Mouse (Mus musculus): Measurements from ENCODE around the gene Adamtsl3. TPM values are rescaled to one million over a fixed set of nuclear protein-coding genes. Genes with fewer than 3 reads are reported as not detected.

The Adamtsl3 gene
- polyA plus RNA-seq, 1 experiment: 33.1 TPM

- no peak overlapping the region for H3K27ac ChIP-seq (ENCODE audit: insufficient read depth, low read length)
- no peak for TF ChIP-seq CTCF (IDR thresholded peaks at IDR 0.05; ENCODE audit: borderline replicate concordance, insufficient read depth, low read length)
- no peak for TF ChIP-seq POLR2A (IDR thresholded peaks at IDR 0.05; ENCODE audit: low read depth, low read length)
These were observed 195.1 kb downstream of the Adamtsl3 start for GRCm38 (mm10) chr7:82530583-82530982.

GRCm38 (mm10) chr7:82531376-82531775 lies 195.9 kb downstream of the Adamtsl3 start:
- H3K4me3 ChIP-seq (ENCODE audit: insufficient read depth, low read length): no peak overlapping the region
- H3K27ac ChIP-seq (ENCODE audit: insufficient read depth, low read length): no peak overlapping the region; the same call in 1 of the 2 replicates
- peaks cover 8% of the 10 kb centered on the region for H3K4me1 ChIP-seq (ENCODE audit: control insufficient read depth, insufficient read depth, low read length)
- TF ChIP-seq CTCF (IDR thresholded peaks at IDR 0.05; ENCODE audit: borderline replicate concordance, insufficient read depth, low read length) (no peak), POLR2A (IDR thresholded peaks at IDR 0.05; ENCODE audit: low read depth, low read length) (no peak)

More at GRCm38 (mm10) chr7:82530583-82530982, 195.1 kb downstream of the Adamtsl3 start:
- H3K4me3 ChIP-seq (ENCODE audit: insufficient read depth, low read length): no peak overlapping the region
- peaks cover 8% of the 10 kb centered on the region for H3K4me1 ChIP-seq (ENCODE audit: control insufficient read depth, insufficient read depth, low read length)

DNA sequence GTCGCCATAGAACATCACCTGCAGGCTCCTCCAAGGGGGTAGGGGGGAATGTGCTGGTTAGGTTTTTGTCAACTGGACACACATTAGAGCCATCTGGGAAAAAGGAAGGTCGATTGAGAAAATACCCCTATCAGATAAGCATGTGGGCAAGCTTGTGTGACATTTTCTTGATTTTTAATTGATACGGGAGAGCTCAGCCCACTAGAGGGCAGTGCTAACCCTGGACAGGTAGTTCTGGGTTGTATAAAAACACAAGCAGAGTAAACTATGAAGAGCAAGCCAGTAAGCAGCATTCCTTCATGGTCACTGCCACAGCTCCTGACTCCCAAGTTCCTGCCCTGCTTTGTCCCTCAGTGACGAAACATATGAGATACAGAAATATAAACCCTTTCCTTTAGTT lies 197.7 kb downstream of the Adamtsl3 start:
- peaks cover 8% of the 10 kb centered on the region for H3K4me1 ChIP-seq (ENCODE audit: control insufficient read depth, insufficient read depth, low read length)
- no peak for TF ChIP-seq CTCF (IDR thresholded peaks at IDR 0.05; ENCODE audit: borderline replicate concordance, insufficient read depth, low read length)
- no peak for TF ChIP-seq POLR2A (IDR thresholded peaks at IDR 0.05; ENCODE audit: low read depth, low read length)

DNA sequence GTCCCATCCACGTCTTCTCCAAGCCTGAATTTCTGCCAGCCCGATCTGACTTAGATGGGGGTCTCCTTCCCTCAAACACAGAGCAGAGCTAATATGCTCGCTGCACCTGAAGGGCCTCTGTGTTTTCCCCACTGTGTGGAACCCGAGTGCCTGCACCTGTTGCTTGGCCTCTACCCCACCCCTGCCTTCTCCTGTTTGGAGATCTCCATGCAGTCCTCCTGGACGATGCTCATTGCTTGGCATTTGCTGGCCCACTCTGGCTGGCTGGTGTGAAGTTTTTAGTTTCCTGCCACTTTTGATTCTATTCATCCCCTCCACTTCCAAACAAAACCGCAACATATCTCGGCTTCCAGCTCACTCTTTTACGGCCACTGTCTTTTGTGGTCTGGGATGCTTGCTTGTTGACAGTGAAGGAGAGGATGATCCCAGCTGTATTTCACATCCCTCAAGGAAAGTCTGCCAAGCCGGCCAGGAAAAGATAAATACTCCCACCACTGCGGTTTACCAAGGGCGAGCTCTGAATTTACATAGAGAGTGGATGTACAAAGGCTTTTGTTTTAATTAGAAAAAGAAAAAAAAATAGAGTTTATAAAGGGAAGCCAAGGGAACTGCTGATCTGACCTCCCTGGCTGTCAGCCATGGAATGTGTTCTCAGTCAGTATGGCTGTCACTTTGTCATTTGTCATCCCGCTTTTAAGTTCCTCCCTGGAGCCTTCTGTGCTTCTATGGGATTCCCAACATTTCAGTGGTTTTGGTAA lies 198.4 kb downstream of the Adamtsl3 start:
- Histone ChIP-seq H3K27ac (ENCODE audit: insufficient read depth, low read length) (peak overlapping the region; percentile 27; the same call in 1 of the 2 replicates), H3K4me3 (ENCODE audit: insufficient read depth, low read length) (no peak overlapping the region), H3K4me1 (ENCODE audit: control insufficient read depth, insufficient read depth, low read length) (peaks cover 8% of the 10 kb centered on the region)
- TF ChIP-seq CTCF (IDR thresholded peaks at IDR 0.05; ENCODE audit: borderline replicate concordance, insufficient read depth, low read length) (no peak), POLR2A (IDR thresholded peaks at IDR 0.05; ENCODE audit: low read depth, low read length) (no peak)

More for the DNA sequence above, 197.7 kb downstream of the Adamtsl3 start:
- Histone ChIP-seq H3K27ac (ENCODE audit: insufficient read depth, low read length) (no peak overlapping the region), H3K4me3 (ENCODE audit: insufficient read depth, low read length) (no peak overlapping the region)

DNA sequence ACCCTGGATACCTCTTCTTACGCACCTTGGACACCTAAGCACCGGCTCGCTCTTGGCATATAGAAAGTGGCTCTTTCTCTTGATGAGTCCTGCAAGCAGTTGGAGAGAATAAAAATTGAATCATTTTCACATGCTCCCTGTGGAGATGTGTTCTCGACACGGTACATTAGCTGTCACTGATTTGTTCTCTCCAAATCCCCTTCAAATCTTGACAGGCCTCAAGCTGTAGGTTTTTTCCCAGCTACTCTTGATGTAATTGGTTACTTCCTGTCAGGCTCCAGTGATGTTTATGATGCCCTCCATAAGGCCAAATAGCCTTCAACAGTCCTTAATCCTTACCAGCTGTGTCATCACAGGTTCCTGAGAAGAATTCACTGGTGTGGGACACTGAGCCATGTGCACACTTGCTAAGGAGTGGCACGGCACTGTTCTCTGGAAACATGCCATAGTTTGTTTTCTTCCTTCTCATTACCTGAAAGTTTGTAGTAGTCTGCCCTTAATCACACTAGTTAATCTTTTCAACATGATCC lies 209.0 kb downstream of the Adamtsl3 start:
- no peaks in the 10 kb centered on the region for H3K4me1 ChIP-seq (ENCODE audit: control insufficient read depth, insufficient read depth, low read length)
- no peak for TF ChIP-seq POLR2A (IDR thresholded peaks at IDR 0.05; ENCODE audit: low read depth, low read length)
- TF ChIP-seq CTCF (IDR thresholded peaks at IDR 0.05; ENCODE audit: borderline replicate concordance, insufficient read depth, low read length): no peak
- no peak overlapping the region for H3K27ac ChIP-seq (ENCODE audit: insufficient read depth, low read length)
- no peak overlapping the region for H3K4me3 ChIP-seq (ENCODE audit: insufficient read depth, low read length)

DNA sequence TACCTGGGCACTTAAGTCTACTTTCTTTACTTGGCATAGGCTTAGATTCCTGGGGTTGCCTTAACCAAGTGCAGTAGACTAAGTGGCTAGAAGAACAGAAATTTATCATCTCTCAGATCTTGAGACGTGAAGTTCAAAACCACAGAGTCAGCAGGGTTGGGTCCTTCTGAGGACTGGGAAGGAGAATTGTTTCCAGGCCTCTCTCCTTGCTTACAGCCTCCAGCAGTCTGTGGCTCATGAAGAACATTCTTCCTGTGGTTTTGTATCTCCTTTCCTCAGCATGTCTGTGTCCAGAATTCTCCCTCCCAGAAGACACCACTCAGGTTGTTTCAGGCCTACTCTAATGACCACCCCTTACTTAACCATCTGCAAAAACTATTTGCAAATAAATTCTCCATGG lies 216.5 kb downstream of the Adamtsl3 start:
- H3K27ac ChIP-seq (ENCODE audit: insufficient read depth, low read length): peak overlapping the region; percentile 22; the same call in 1 of the 2 replicates
- no peak overlapping the region for H3K4me3 ChIP-seq (ENCODE audit: insufficient read depth, low read length)
- TF ChIP-seq POLR2A (IDR thresholded peaks at IDR 0.05; ENCODE audit: low read depth, low read length): no peak
- TF ChIP-seq CTCF (IDR thresholded peaks at IDR 0.05; ENCODE audit: borderline replicate concordance, insufficient read depth, low read length): no peak
- peaks cover 10% of the 10 kb centered on the region for H3K4me1 ChIP-seq (ENCODE audit: control insufficient read depth, insufficient read depth, low read length)

GRCm38 (mm10) chr7:82555803-82556202 lies 220.3 kb downstream of the Adamtsl3 start:
- no peak overlapping the region for H3K4me3 ChIP-seq (ENCODE audit: insufficient read depth, low read length)
- peak overlapping the region; percentile 69; the same call in 1 of the 2 replicates for H3K27ac ChIP-seq (ENCODE audit: insufficient read depth, low read length)
- H3K4me1 ChIP-seq (ENCODE audit: control insufficient read depth, insufficient read depth, low read length): peaks cover 10% of the 10 kb centered on the region
- TF ChIP-seq CTCF (IDR thresholded peaks at IDR 0.05; ENCODE audit: borderline replicate concordance, insufficient read depth, low read length) (no peak), POLR2A (IDR thresholded peaks at IDR 0.05; ENCODE audit: low read depth, low read length) (no peak)

DNA sequence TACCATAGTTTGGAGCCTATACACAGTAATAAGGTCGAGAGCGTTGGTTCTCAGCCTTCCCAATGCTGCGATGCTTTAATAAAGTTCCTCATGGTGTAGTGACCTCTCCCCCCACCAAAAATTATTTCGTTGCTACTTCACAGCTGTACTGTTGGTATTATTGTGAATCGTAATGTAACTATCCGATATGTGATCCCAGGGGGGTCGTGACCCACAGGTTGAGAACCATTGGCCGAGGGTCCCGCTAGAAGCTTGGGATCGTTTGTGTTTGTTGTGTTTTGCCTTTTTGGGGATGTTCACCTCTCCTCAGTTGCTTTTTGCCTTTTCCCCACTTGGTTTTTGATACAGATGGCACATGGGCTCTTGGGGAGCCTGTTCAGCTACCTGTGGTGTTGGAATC lies 220.9 kb downstream of the Adamtsl3 start:
- peak overlapping the region; percentile 58; the same call in 1 of the 2 replicates for H3K27ac ChIP-seq (ENCODE audit: insufficient read depth, low read length)
- H3K4me1 ChIP-seq (ENCODE audit: control insufficient read depth, insufficient read depth, low read length): peaks cover 10% of the 10 kb centered on the region
- no peak overlapping the region for H3K4me3 ChIP-seq (ENCODE audit: insufficient read depth, low read length)
- no peak for TF ChIP-seq POLR2A (IDR thresholded peaks at IDR 0.05; ENCODE audit: low read depth, low read length)

GRCm38 (mm10) chr7:82557111-82557510 lies 221.6 kb downstream of the Adamtsl3 start:
- H3K4me1 ChIP-seq (ENCODE audit: control insufficient read depth, insufficient read depth, low read length): peaks cover 10% of the 10 kb centered on the region
- H3K4me3 ChIP-seq (ENCODE audit: insufficient read depth, low read length): no peak overlapping the region
- no peak for TF ChIP-seq POLR2A (IDR thresholded peaks at IDR 0.05; ENCODE audit: low read depth, low read length)
- TF ChIP-seq CTCF (IDR thresholded peaks at IDR 0.05; ENCODE audit: borderline replicate concordance, insufficient read depth, low read length): no peak
- no peak overlapping the region for H3K27ac ChIP-seq (ENCODE audit: insufficient read depth, low read length)

GRCm38 (mm10) chr7:82566688-82567087 lies 231.2 kb downstream of the Adamtsl3 start:
- TF ChIP-seq CTCF (IDR thresholded peaks at IDR 0.05; ENCODE audit: borderline replicate concordance, insufficient read depth, low read length) (no peak), POLR2A (IDR thresholded peaks at IDR 0.05; ENCODE audit: low read depth, low read length) (no peak)
- H3K4me3 ChIP-seq (ENCODE audit: insufficient read depth, low read length): no peak overlapping the region
- H3K4me1 ChIP-seq (ENCODE audit: control insufficient read depth, insufficient read depth, low read length): no peaks in the 10 kb centered on the region
- H3K27ac ChIP-seq (ENCODE audit: insufficient read depth, low read length): 0 out of 2 replicates have a peak overlapping the region, but pooled peaks have one; percentile 18
